Mouse (Mus musculus) midbrain, embryonic 16.5 days (tissue): ENCODE measurements around the gene Ctsll3. TPM values are rescaled to one million over a fixed set of nuclear protein-coding genes. Genes with fewer than 3 reads are reported as not detected.

ENCODE experiments used
- ATAC-seq: fragments of 200-750 bp; cut with Nextera tagmentation; 2 replicates; pipeline ENCODE4 v1.8.0; 2017; ENCODE audit warnings: moderate TSS enrichment
- H3K27ac ChIP-seq: fragments of 300-500 bp; sonication (generic); 2 replicates; pipeline ENCODE4 v1.5.1; 2014; ENCODE audit warnings: mild to moderate bottlenecking, low read length, mixed read lengths
- H3K27me3 ChIP-seq: fragments of 300-500 bp; sonication (generic); 2 replicates; pipeline ENCODE4 v1.6.1; 2014; ENCODE audit warnings: low read depth, low read length, mixed read lengths; ENCODE audit not compliant: control insufficient read depth, insufficient read depth
- H3K36me3 ChIP-seq: fragments of 300-500 bp; sonication (generic); 2 replicates; pipeline ENCODE4 v1.6.1; 2014; ENCODE audit warnings: mild to moderate bottlenecking, low read length, moderate library complexity, mixed read lengths; ENCODE audit not compliant: control insufficient read depth, insufficient read depth
- H3K4me1 ChIP-seq: fragments of 300-500 bp; sonication (generic); 2 replicates; pipeline ENCODE4 v1.6.1; 2014; ENCODE audit warnings: mild to moderate bottlenecking, low read length, mixed read lengths; ENCODE audit not compliant: control insufficient read depth, insufficient read depth
- H3K4me2 ChIP-seq: fragments of 300-500 bp; sonication (generic); 2 replicates; pipeline ENCODE4 v1.6.1; 2014; ENCODE audit warnings: mild to moderate bottlenecking, low read length, mixed read lengths
- H3K4me3 ChIP-seq: fragments of 300-500 bp; sonication (generic); 2 replicates; pipeline ENCODE4 v1.5.1; 2014; ENCODE audit warnings: low read depth, mild to moderate bottlenecking, low read length, moderate library complexity, mixed read lengths
- H3K9ac ChIP-seq: fragments of 300-500 bp; sonication (generic); 2 replicates; pipeline ENCODE4 v1.6.1; 2014; ENCODE audit warnings: low read depth, low read length, mixed read lengths
- H3K9me3 ChIP-seq: fragments of 300-500 bp; sonication (generic); replicated peaks from 2 replicates; pipeline ENCODE4 v1.6.1; 2014; ENCODE audit warnings: mild to moderate bottlenecking, low read length, mixed read lengths; ENCODE audit not compliant: control insufficient read depth, poor library complexity, severe bottlenecking
- whole genome bisulfite sequencing: fragments of 180-500 bp; shearing (Covaris S2); extraction: QIAGEN DNeasy Blood & Tissue Kit; methylation state at CpG from one replicate; pipeline ENCODE4 v1.1.7; 2014; 5-methylcytosine and 5-hydroxymethylcytosine counted together
- polyA plus RNA-seq: library from polyadenylated mRNA; unstranded; fragments of >200 nt; fragmentation: Nextera tagmentation; extraction: Ambion mirVana; gene quantifications from 2 replicates; pipeline ENCODE4 v1.2.1, GENCODE M21; 2015

The Ctsll3 gene
- polyA plus RNA-seq, 1 experiment from 2014 or later, result not detected

DNA sequence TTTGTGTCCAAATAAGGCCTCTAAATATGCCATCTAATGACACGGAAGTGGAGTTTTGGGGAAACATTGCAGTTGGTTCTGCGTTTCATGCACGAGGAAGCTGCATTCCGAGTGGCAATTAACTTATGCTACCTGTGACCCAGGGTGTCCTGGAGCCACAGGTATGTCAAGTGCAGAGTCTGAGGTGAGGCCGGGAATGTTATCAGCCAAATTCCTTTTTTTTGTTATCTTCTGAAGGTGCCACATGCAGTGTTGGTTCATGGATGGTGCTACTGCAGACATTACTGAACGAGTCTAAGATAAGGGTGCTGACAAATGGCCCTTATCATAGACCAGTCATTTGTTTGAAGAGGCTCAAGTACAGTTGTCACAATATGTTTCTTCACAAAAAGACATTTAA, 10.1 kb upstream of the Ctsll3 start:
- Histone ChIP-seq H3K9me3 (no peaks in the 10 kb centered on the region), H3K27me3 (no peaks in the 10 kb centered on the region), H3K4me3 (no peak overlapping the region), H3K9ac (no peak overlapping the region), H3K4me1 (no peaks in the 10 kb centered on the region), H3K36me3 (no peaks in the 10 kb centered on the region), H3K4me2 (no peak overlapping the region), H3K27ac (no peak overlapping the region)
- 91% methylated on average over 6 of the region's 6 CpGs for WGBS
- ATAC-seq, result no peak

DNA sequence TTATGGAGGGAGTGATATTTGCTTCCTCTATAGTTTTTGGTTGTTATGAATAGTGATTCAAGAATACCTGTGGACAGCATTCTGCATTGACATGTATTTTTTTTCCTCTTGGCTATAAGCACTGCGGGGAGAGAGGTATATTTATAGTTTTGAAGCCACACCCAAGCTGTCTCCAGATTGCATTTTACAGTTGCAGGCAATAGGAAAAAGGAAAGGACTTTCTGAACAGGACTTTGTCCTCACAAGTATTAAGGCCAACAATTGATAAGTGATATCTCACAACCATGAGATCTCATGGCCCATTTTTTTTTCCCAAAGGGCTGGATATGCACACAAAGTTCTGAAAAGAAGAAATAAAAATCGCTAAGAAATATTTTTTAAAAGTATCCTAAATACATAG, 7.0 kb upstream of the Ctsll3 start:
- ATAC-seq, result no peak
- WGBS, result 83% methylated on average over 2 of the region's 2 CpGs

DNA sequence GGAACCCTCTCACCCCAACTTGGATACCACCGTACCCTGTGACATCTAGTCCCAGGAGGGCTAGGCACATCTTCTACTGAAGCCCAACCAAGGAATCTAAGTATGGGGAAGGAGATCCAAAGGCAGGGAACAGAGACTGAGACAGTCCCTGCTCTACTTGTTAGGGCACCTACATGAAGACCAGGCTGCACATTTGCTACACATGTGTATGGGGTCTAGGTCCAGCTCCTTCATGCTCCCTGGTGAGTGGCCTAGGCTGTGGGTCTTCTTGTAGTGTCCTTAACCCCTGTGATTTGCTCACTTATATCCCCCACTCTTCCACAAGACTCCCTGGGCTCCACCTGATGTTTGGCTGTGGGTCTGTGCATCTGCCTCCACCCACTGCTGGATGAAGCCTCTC, 13.2 kb downstream of the Ctsll3 start:
- Histone ChIP-seq H3K27me3 (no peaks in the 10 kb centered on the region), H3K9ac (no peak overlapping the region), H3K4me1 (no peaks in the 10 kb centered on the region), H3K4me3 (no peak overlapping the region), H3K9me3 (no peaks in the 10 kb centered on the region), H3K27ac (no peak overlapping the region), H3K4me2 (no peak overlapping the region), H3K36me3 (no peaks in the 10 kb centered on the region)
- no peak for ATAC-seq
- WGBS, result 91% methylated on average over 1 of the region's 1 CpGs

More for the DNA sequence above, 7.0 kb upstream of the Ctsll3 start:
- Histone ChIP-seq H3K4me1 (no peaks in the 10 kb centered on the region), H3K9me3 (no peaks in the 10 kb centered on the region), H3K27me3 (no peaks in the 10 kb centered on the region), H3K27ac (no peak overlapping the region), H3K4me3 (no peak overlapping the region), H3K4me2 (no peak overlapping the region), H3K9ac (no peak overlapping the region), H3K36me3 (no peaks in the 10 kb centered on the region)

DNA sequence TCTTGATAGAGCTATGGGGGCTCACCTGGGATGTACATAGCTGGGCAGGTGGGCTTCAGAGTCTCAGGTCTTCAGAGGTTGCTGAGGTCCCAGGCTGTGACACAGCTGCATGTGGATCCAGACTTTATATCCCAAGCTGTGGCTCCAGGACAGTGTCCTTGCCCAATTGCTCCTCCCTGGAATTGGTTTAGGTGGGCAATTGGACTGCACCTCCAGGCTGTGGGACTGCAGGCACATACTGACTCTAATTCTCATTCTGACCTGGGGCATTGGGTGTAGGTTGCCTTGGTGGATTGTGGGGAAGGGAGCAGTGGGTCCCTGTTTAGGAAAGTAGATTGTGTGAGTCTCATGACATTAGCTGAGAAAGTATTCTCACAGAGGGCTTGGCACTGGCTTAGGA, 16.4 kb downstream of the Ctsll3 start, which contains the start of gene BC051665:
Gene BC051665, minus strand, starts transcription at position 101 of the 400 bp plus-strand sequence.
- Histone ChIP-seq H3K4me2 (no peak within 1 kb of the TSS), H3K27me3 (no peaks in the 10 kb centered on the region)
- ATAC-seq, result no peak

DNA sequence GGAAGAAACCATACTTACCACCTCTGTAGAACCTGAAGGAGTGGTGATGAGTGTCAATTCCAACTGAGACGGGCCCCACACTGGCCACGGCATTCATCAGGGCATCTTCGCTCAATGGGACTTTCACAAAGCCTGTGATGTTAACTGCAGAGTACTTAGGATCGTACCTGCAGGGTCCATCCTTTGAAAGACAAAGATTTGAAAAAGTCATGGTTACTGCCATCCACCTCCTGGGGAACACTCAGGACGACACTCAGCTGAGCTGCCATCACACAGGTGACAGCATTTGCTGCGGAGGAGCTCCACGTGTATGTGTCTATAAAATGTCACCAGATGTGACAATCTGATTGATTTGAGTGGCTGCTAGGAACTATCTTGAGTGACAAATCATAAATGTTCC, 19.3 kb downstream of the Ctsll3 start:
- Histone ChIP-seq H3K27ac (no peak overlapping the region), H3K4me1 (no peaks in the 10 kb centered on the region), H3K4me2 (no peak overlapping the region), H3K9me3 (no peaks in the 10 kb centered on the region), H3K4me3 (no peak overlapping the region), H3K27me3 (no peaks in the 10 kb centered on the region), H3K36me3 (no peaks in the 10 kb centered on the region), H3K9ac (no peak overlapping the region)
- WGBS, result 89% methylated on average over 7 of the region's 7 CpGs
- ATAC-seq, result no peak

More for the DNA sequence above, 16.4 kb downstream of the Ctsll3 start, which contains the start of gene BC051665:
- H3K9ac ChIP-seq, result no peak within 1 kb of the TSS
- H3K4me3 ChIP-seq, result no peak within 1 kb of the TSS
- no peak within 1 kb of the TSS for H3K27ac ChIP-seq
- no peaks in the 10 kb centered on the region for H3K9me3 ChIP-seq
- no peaks in the 10 kb centered on the region for H3K4me1 ChIP-seq
- no peaks in the 10 kb centered on the region for H3K36me3 ChIP-seq

DNA sequence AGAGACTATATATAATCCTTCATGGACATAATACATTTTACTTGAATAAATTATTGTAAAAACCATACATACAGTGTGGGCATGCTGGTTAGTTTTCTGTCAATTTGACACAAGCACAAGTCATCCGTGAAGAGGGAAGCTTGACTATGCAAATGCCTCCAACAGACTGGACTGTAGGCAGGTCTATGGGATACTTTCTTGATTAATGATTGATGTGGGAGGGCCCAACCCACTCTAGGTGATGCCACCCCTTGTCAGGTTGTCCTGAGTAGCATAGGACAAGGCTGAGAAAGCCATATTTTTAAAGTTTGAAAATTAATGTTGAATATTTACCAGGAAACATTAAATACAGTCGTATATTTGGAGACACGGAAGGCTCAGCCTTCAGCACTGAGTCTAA, 22.1 kb downstream of the Ctsll3 start:
- Histone ChIP-seq H3K4me3 (no peak overlapping the region), H3K27me3 (no peaks in the 10 kb centered on the region), H3K4me1 (no peaks in the 10 kb centered on the region), H3K36me3 (no peaks in the 10 kb centered on the region), H3K4me2 (no peak overlapping the region), H3K9me3 (no peaks in the 10 kb centered on the region), H3K9ac (no peak overlapping the region), H3K27ac (no peak overlapping the region)
- WGBS, result 87% methylated on average over 3 of the region's 3 CpGs
- ATAC-seq, result no peak

DNA sequence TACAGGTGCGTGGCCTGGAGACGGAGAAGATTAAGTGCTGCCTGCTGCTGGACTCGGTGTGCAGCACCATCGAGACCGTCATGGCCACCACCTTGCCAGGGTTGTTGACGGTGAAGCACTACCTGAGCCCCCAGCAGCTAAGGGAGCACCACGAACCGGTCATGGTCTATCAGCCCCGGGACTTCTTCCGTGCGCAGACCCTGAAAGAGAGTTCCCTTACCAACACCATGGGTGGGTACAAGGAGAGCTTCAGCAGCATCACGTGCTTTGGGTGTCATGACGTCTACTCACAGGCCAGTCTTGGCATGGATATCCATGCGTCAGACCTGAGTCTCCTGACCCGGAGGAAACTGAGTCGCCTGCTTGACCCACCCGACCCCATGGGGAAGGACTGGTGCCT, 41.5 kb downstream of the Ctsll3 start:
- no peaks in the 10 kb centered on the region for H3K9me3 ChIP-seq
- no peak overlapping the region for H3K4me3 ChIP-seq
- no peaks in the 10 kb centered on the region for H3K4me1 ChIP-seq
- WGBS, result 95% methylated on average over 17 of the region's 17 CpGs
- no peak for ATAC-seq
- H3K27ac ChIP-seq, result no peak overlapping the region
- no peaks in the 10 kb centered on the region for H3K27me3 ChIP-seq
- H3K36me3 ChIP-seq, result peaks cover 38% of the 10 kb centered on the region
- no peak overlapping the region for H3K4me2 ChIP-seq
- no peak overlapping the region for H3K9ac ChIP-seq

DNA sequence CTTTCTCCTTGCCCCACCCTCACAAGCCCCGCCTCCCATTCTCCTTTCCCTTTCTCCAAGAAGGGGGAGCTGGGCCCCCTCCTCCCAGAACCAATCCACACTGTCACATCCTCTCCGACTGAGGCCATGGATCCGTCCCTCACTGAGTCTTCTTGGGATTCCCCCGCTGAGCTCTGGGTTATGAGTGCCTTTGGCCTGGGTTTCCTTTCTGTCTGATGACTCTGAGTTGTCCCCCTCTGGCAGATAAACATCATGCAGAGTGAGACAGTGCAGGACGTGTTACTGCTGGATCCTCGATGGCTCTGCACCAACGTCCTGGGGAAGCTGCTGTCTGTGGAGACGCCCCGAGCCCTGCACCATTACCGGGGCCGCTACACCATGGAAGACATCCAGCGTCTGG, 42.3 kb downstream of the Ctsll3 start:
- Histone ChIP-seq H3K4me1 (no peaks in the 10 kb centered on the region), H3K4me2 (no peak overlapping the region), H3K9ac (no peak overlapping the region), H3K4me3 (no peak overlapping the region), H3K9me3 (no peaks in the 10 kb centered on the region), H3K27me3 (no peaks in the 10 kb centered on the region), H3K36me3 (peaks cover 39% of the 10 kb centered on the region), H3K27ac (no peak overlapping the region)
- no peak for ATAC-seq
- WGBS, result 91% methylated on average over 12 of the region's 12 CpGs

DNA sequence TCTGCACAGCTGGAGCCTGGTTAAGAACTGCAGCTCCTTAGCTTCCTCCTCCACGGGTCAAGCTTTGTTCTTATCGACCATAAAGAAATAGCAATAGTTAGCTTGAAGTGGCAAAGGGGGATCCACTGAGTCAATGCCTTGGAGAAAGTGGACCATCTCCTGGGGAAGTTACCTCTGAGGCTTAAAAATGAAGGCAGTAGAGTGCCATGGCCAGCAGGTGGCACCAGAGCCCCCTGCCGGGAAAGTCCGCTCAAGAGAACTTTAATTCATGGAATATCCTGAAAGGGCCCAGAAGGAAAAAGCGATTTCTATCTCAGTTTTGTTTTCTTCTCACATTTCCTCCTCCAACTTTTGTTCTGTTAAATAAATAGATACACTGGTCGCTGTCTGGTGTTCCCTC, 43.5 kb downstream of the Ctsll3 start:
- H3K4me1 ChIP-seq, result no peaks in the 10 kb centered on the region
- H3K4me3 ChIP-seq, result no peak overlapping the region
- H3K27ac ChIP-seq, result no peak overlapping the region
- no peaks in the 10 kb centered on the region for H3K27me3 ChIP-seq
- 37% methylated on average over 6 of the region's 6 CpGs for WGBS
- no peak overlapping the region for H3K9ac ChIP-seq
- ATAC-seq, result no peak
- peaks cover 40% of the 10 kb centered on the region for H3K36me3 ChIP-seq
- no peaks in the 10 kb centered on the region for H3K9me3 ChIP-seq
- no peak overlapping the region for H3K4me2 ChIP-seq

DNA sequence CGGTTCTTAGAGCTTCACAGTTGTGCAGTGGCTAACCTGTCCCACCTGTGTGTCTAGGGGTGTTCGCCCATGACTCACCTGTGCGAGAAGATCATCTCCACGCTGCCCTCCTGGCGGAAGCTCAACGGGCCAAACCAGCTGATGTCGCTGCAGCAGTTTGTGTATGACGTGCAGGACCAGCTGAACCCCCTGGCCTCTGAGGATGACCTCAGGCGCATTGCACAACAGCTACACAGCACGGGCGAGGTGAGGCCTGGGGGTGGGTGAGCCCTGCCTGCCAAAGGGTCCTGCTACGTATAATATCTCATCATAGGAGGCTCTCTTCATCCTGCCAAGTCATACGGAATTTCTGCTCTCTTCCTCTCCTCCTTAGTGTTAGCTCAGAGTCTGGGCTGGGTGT, 45.4 kb downstream of the Ctsll3 start:
- peaks cover 50% of the 10 kb centered on the region for H3K36me3 ChIP-seq
- H3K27me3 ChIP-seq, result no peaks in the 10 kb centered on the region
- no peaks in the 10 kb centered on the region for H3K4me1 ChIP-seq
- WGBS, result 89% methylated on average over 13 of the region's 13 CpGs
- H3K27ac ChIP-seq, result no peak overlapping the region
- no peaks in the 10 kb centered on the region for H3K9me3 ChIP-seq
- H3K4me3 ChIP-seq, result no peak overlapping the region
- H3K9ac ChIP-seq, result no peak overlapping the region
- no peak overlapping the region for H3K4me2 ChIP-seq
- no peak for ATAC-seq
